Mouse (Mus musculus) heart, adult 2 months (tissue): ENCODE data around the gene Rras. TPM values are rescaled to one million over a fixed set of nuclear protein-coding genes. Genes with fewer than 3 reads are reported as not detected.
A peak's percentile ranks its signal among the peaks of the same experiment; 100 is the strongest.

Experiments used
- DNase-seq, 2 experiments: peaks; one replicate each; pipeline ENCODE4 v3.0.0; 2021
- H3K27ac ChIP-seq: fragments of 200-600 bp; 2 replicates; pipeline ENCODE4 v1.8.1; 2022
- H3K27me3 ChIP-seq: fragments of 200-500 bp; 2 replicates; pipeline ENCODE4 v1.6.1; 2012; ENCODE audit warnings: mild to moderate bottlenecking, low read length, inconsistent platforms, mixed read lengths; ENCODE audit not compliant: control insufficient read depth, insufficient read depth
- H3K36me3 ChIP-seq: fragments of 200-500 bp; 2 replicates; pipeline ENCODE4 v1.6.1; 2012; ENCODE audit warnings: low read length, inconsistent platforms; ENCODE audit not compliant: control insufficient read depth, insufficient read depth
- H3K4me1 ChIP-seq: fragments of 200-500 bp; 2 replicates; pipeline ENCODE4 v1.6.1; 2011; ENCODE audit warnings: low read length; ENCODE audit not compliant: control insufficient read depth, insufficient read depth
- H3K4me3 ChIP-seq: fragments of 200-600 bp; 2 replicates; pipeline ENCODE4 v1.8.1; 2022
- H3K79me2 ChIP-seq: fragments of 200-500 bp; replicated peaks from 2 replicates; pipeline ENCODE4 v1.6.1; 2012; ENCODE audit warnings: mild to moderate bottlenecking, inconsistent platforms, low read length, moderate library complexity, mixed read lengths; ENCODE audit not compliant: control insufficient read depth, insufficient read depth
- H3K9ac ChIP-seq: fragments of 200-500 bp; 2 replicates; pipeline ENCODE4 v1.6.1; 2012; ENCODE audit warnings: low read depth, mild to moderate bottlenecking, control low read depth, inconsistent platforms, low read length, mixed read lengths
- CTCF ChIP-seq: fragments of 200-600 bp; IDR thresholded peaks from 2 replicates; pipeline ENCODE4 v1.8.1; 2022; ENCODE audit warnings: antibody characterized with exemption, mild to moderate bottlenecking, moderate library complexity
- EP300 ChIP-seq: fragments of 200-500 bp; IDR thresholded peaks from 2 replicates; pipeline ENCODE4 v1.6.1; 2011; ENCODE audit warnings: low read depth, low read length, control low read depth; ENCODE audit not compliant: insufficient read depth
- POLR2A ChIP-seq: fragments of 200-500 bp; IDR thresholded peaks from 2 replicates; pipeline ENCODE4 v1.6.1; 2011; ENCODE audit warnings: mild to moderate bottlenecking, low read depth, low read length, control low read depth; ENCODE audit not compliant: insufficient read depth
- WGBS: fragments of 180-500 bp; shearing (Covaris S2); methylation state at CpG from one replicate; pipeline ENCODE4 v1.1.7; 2018; 5-methylcytosine and 5-hydroxymethylcytosine counted together
- intact Hi-C: fragments of 180-260 bp; cut with DNase I; formaldehyde crosslinking; loops from one replicate; pipeline ENCODE4 v1.15.1; 2025
- polyA plus RNA-seq: library from polyadenylated mRNA; depleted of rRNA; stranded (reverse); fragments of >200 nt; gene quantifications from 2 replicates; pipeline ENCODE4 v1.2.3, GENCODE M21; 2012
- total RNA-seq, 2 experiments: library from RNA; stranded (reverse); gene quantifications; 2 replicates each; pipeline ENCODE4 v1.2.3; 2021

Gene Rras
- total and polyA plus RNA-seq, 3 experiments, result 40.9 to 107 (median 44.3) TPM

GRCm38 (mm10) chr7:45012824-45013223 lies 4.9 kb upstream of the Rras start:
- DNase-seq, result no peak
- Histone ChIP-seq H3K27ac (no peak overlapping the region), H3K4me1 (0 out of 2 replicates have a peak, but pooled peaks cover 1% of the 10 kb centered on the region), H3K4me3 (no peak overlapping the region), H3K79me2 (peaks cover 1% of the 10 kb centered on the region; the same call in 1 of the 2 replicates), H3K27me3 (no peaks in the 10 kb centered on the region), H3K9ac (no peak overlapping the region), H3K36me3 (no peaks in the 10 kb centered on the region)
- intact Hi-C loops, result no loop called here
- 72% methylated on average over 4 of the region's 4 CpGs for WGBS
- TF ChIP-seq CTCF (no peak), EP300 (no peak), POLR2A (no peak)

- WGBS, result 89% methylated on average over 16 of the region's 16 CpGs
- H3K4me1 ChIP-seq, result 0 out of 2 replicates have a peak, but pooled peaks cover 1% of the 10 kb centered on the region
- DNase-seq, result no peak
- no peaks in the 10 kb centered on the region for H3K27me3 ChIP-seq
- intact Hi-C loops, result no loop called here
- no peak overlapping the region for H3K9ac ChIP-seq
- no peaks in the 10 kb centered on the region for H3K36me3 ChIP-seq
- H3K27ac ChIP-seq, result no peak overlapping the region
- peaks cover 1% of the 10 kb centered on the region; the same call in 1 of the 2 replicates for H3K79me2 ChIP-seq
- H3K4me3 ChIP-seq, result no peak overlapping the region
- TF ChIP-seq POLR2A, result no peak
- no peak for TF ChIP-seq CTCF
- TF ChIP-seq EP300, result no peak
Observed at GRCm38 (mm10) chr7:45013366-45014095, 4.2 kb upstream of the Rras start.

DNA sequence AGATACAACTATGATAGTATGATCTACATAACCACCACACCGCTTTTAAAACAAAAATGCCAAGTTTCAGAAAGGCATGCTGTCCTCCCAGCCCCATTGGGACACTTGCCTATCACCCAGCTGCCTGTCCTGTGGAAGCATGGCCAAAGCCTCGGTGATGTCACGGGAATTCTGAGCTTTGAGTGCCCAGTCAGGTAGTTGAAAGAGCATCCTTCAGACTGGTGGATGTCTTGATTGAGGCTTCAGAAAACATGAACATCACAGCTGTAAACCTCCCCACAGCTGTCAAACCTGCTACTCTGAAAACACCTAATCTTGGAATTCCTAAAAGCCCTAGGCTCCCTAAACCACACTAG lies 3.7 kb upstream of the Rras start:
- Histone ChIP-seq H3K79me2 (peaks cover 1% of the 10 kb centered on the region; the same call in 1 of the 2 replicates), H3K4me3 (no peak overlapping the region), H3K9ac (no peak overlapping the region), H3K4me1 (0 out of 2 replicates have a peak, but pooled peaks cover 1% of the 10 kb centered on the region), H3K27ac (no peak overlapping the region), H3K27me3 (no peaks in the 10 kb centered on the region), H3K36me3 (no peaks in the 10 kb centered on the region)
- no peak for DNase-seq
- intact Hi-C loops, result no loop called here
- 75% methylated on average over 3 of the region's 3 CpGs for WGBS
- no peak for TF ChIP-seq EP300
- no peak for TF ChIP-seq CTCF
- no peak for TF ChIP-seq POLR2A

DNA sequence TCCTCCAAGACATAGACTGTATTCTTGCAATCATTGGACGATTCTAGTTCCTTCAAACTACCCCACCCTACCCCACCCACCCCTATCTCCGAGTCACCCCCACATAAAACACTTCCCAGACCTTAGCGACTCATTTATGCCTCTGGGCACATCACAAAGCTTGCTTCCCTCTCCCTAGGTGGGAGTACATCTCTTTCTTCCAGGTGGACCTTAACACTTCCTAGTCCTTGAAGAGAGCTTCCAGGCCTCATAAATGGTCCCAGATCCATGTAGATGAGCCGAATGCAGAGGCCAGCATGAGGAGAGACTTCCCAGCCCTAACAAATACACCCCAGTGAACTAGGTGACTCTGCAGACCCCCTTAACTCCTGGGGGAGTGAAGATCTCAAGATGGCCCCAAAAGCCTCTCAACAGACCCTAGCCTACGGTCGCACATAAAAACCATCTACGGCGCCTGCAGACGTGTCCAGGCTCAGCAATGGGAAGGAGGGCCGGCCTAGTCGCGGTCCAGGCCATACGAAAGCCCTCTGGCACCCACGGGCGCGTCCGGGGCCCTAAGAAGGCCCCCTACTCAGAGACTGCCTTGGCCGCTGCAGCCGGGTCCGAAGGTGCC lies 2.3 kb upstream of the Rras start:
- H3K4me1 ChIP-seq, result peaks cover 8% of the 10 kb centered on the region
- peak overlapping the region; percentile 95 for H3K4me3 ChIP-seq
- TF ChIP-seq EP300, result no peak
- TF ChIP-seq CTCF, result no peak
- TF ChIP-seq POLR2A, result no peak
- no peaks in the 10 kb centered on the region for H3K27me3 ChIP-seq
- intact Hi-C loops, result loop anchor here (1.0 to 5.0 kb wide), 2 partner anchors 18 to 107 kb away; partner anchors contain the start of genes Irf3 and Rps11
- DNase-seq, result no peak
- H3K27ac ChIP-seq, result peak overlapping the region; percentile 83
- peak overlapping the region; percentile 88 for H3K9ac ChIP-seq
- H3K36me3 ChIP-seq, result no peaks in the 10 kb centered on the region
- H3K79me2 ChIP-seq, result peaks cover 1% of the 10 kb centered on the region; the same call in 1 of the 2 replicates
- whole genome bisulfite sequencing, result under 1% methylated on average over 20 of the region's 20 CpGs

GRCm38 (mm10) chr7:45015957-45016612 lies 1.7 kb upstream of the Rras start, which contains the start of gene Scaf1:
Gene Scaf1, minus strand, starts transcription at chr7:45016363.
- DNase-seq, result peak; percentile 98 to 100
- peak; percentile 86 for TF ChIP-seq EP300
- no peak for TF ChIP-seq CTCF
- TF ChIP-seq POLR2A, result 0 out of 2 replicates have a peak, but pooled peaks have one; percentile 49
- Histone ChIP-seq H3K4me3 (peak within 1 kb of the TSS; percentile 95), H3K79me2 (peaks cover 1% of the 10 kb centered on the region; the same call in 1 of the 2 replicates), H3K9ac (peak within 1 kb of the TSS; percentile 88), H3K36me3 (no peaks in the 10 kb centered on the region), H3K27me3 (no peaks in the 10 kb centered on the region), H3K27ac (peak within 1 kb of the TSS; percentile 100), H3K4me1 (peaks cover 8% of the 10 kb centered on the region)
- WGBS, result 1% methylated on average over 69 of the region's 69 CpGs
- intact Hi-C loops, result loop anchor here (1.0 to 5.0 kb wide), 2 partner anchors 19 to 106 kb away; partner anchors contain the start of genes Irf3 and Rps11
